In genomic region chr1:79450343-79451021, GRCm38 (mm10) we compare ENCODE assay signal across 9 mouse cellular contexts. TPM values are rescaled to one million over a fixed set of nuclear protein-coding genes. Genes with fewer than 3 reads are reported as not detected.
DNase-seq lines count a peak whose midpoint lies in the region; ATAC-seq and TF ChIP-seq lines count a peak whose summit lies in the region.
"Had no signal": no experiment of that assay in that cellular context is flagged by ENCODE, and none has a peak within 500 bp of the region (broad histone marks: within the 10 kb centered on the region; RNA-seq: fewer than 3 reads in every experiment).

No protein-coding gene starts in this region.

- 13% methylated on average over 20 of the region's 20 CpGs for WGBS in heart, embryonic 15.5 days
- 7% methylated on average over 20 of the region's 20 CpGs for WGBS in hindbrain, postnatal 0 days
- WGBS in midbrain, postnatal 0 days = 7% methylated on average over 20 of the region's 20 CpGs

- H3K36me3 ChIP-seq in heart, embryonic 15.5 days = no peaks in the 10 kb centered on the region
- no peaks in the 10 kb centered on the region for H3K36me3 ChIP-seq in hindbrain, postnatal 0 days (ENCODE audit: insufficient read depth, low read length)
- no peaks in the 10 kb centered on the region for H3K36me3 ChIP-seq in midbrain, postnatal 0 days (ENCODE audit: insufficient read depth, low read length)

- peak overlapping the region; percentile 23 for H3K4me3 ChIP-seq in heart, embryonic 15.5 days
- peak overlapping the region; percentile 24 for H3K4me3 ChIP-seq in hindbrain, postnatal 0 days (ENCODE audit: low read length)
- peak overlapping the region; percentile 30 for H3K4me3 ChIP-seq in midbrain, postnatal 0 days (ENCODE audit: low read depth, low read length)

- H3K4me1 ChIP-seq in heart, embryonic 15.5 days (replicated peaks) = peaks cover 5% of the 10 kb centered on the region
- peaks cover 9% of the 10 kb centered on the region; the same call in 1 of the 2 replicates for H3K4me1 ChIP-seq in hindbrain, postnatal 0 days (ENCODE audit: insufficient read depth, low read length)
- H3K4me1 ChIP-seq in midbrain, postnatal 0 days (ENCODE audit: insufficient read depth, low read length) = peaks cover 3% of the 10 kb centered on the region; the same call in 1 of the 2 replicates

- H3K9ac ChIP-seq in heart, embryonic 15.5 days = no peak overlapping the region
- H3K9ac ChIP-seq in hindbrain, postnatal 0 days (replicated peaks; ENCODE audit: low read length) = peak overlapping the region; percentile 25; the same call in 1 of the 2 replicates
- H3K9ac ChIP-seq in midbrain, postnatal 0 days (replicated peaks; ENCODE audit: low read length, poor library complexity, severe bottlenecking) = peak overlapping the region; percentile 46

- 0 out of 2 replicates have a peak, but pooled peaks cover 3% of the 10 kb centered on the region for H3K27me3 ChIP-seq in heart, embryonic 15.5 days
- H3K27me3 ChIP-seq in hindbrain, postnatal 0 days (ENCODE audit: insufficient read depth, low read length) = no peaks in the 10 kb centered on the region
- H3K27me3 ChIP-seq in midbrain, postnatal 0 days (ENCODE audit: insufficient read depth, low read length) = no peaks in the 10 kb centered on the region

- peak overlapping the region; percentile 55 for H3K4me2 ChIP-seq in heart, embryonic 15.5 days
- H3K4me2 ChIP-seq in hindbrain, postnatal 0 days (ENCODE audit: low read depth, low read length) = peak overlapping the region; percentile 52
- peak overlapping the region; percentile 45 for H3K4me2 ChIP-seq in midbrain, postnatal 0 days (ENCODE audit: low read depth, low read length, poor library complexity, severe bottlenecking)

- TF ChIP-seq CTCF in hindbrain, postnatal 0 days (IDR thresholded peaks at IDR 0.05; ENCODE audit: low read depth) = no peak
- TF ChIP-seq CTCF in midbrain, postnatal 0 days (IDR thresholded peaks at IDR 0.05) = no peak

- H3K27ac ChIP-seq in heart, embryonic 15.5 days = no peak overlapping the region
- H3K27ac ChIP-seq in hindbrain, postnatal 0 days = peak overlapping the region; percentile 43
- peak overlapping the region; percentile 68 for H3K27ac ChIP-seq in midbrain, postnatal 0 days (ENCODE audit: low read depth, low read length)

- H3K9me3 ChIP-seq in heart, embryonic 15.5 days (replicated peaks) = no peaks in the 10 kb centered on the region
- H3K9me3 ChIP-seq in hindbrain, postnatal 0 days (ENCODE audit: low read length) = no peaks in the 10 kb centered on the region
- no peaks in the 10 kb centered on the region for H3K9me3 ChIP-seq in midbrain, postnatal 0 days (ENCODE audit: low read length)

- ATAC-seq in heart, embryonic 15.5 days (replicated peaks; ENCODE audit: insufficient number of reproducible peaks, insufficient read depth, low FRiP score, low read depth) = no peak
- peak; percentile 77 for ATAC-seq in hindbrain, postnatal 0 days
- peak; percentile 76 for ATAC-seq in midbrain, postnatal 0 days (ENCODE audit: low FRiP score)

- no peak for DNase-seq in heart, postnatal 4 days
- DNase-seq in embryo, embryonic 11 days = peak; percentile 47
- DNase-seq in hindbrain, postnatal 0 days (ENCODE audit: low spot score) = peak; percentile 69
- peak; percentile 59 for DNase-seq in midbrain, postnatal 0 days (ENCODE audit: low spot score)
- no peak for DNase-seq in thymus, postnatal 36 days
- DNase-seq in liver = no peak
- DNase-seq in adipocyte (ENCODE audit: low spot score) = no peak

RNA-seq across cellular contexts. Expression of gene Scg2, which starts 10.6 kb away (rescaled TPM):
- 0.20 and 0.76 TPM in 2 replicates for polyA plus RNA-seq in heart, embryonic 15.5 days (2015; fragmentation: Nextera tagmentation; extraction: Ambion mirVana)
- under 1 TPM; 0.14 TPM for total RNA-seq in heart, postnatal 4 days (2021)
- 150 and 156 TPM in 2 replicates for total RNA-seq in hindbrain, postnatal 0 days (2014; rRNA removed)
- polyA plus RNA-seq in hindbrain, postnatal 0 days (2015; fragmentation: Nextera tagmentation; extraction: Ambion mirVana) = 296 and 300 TPM in 2 replicates
- 173 and 198 TPM in 2 replicates for total RNA-seq in midbrain, postnatal 0 days (2014; rRNA removed)
- 290 and 309 TPM in 2 replicates for polyA plus RNA-seq in midbrain, postnatal 0 days (2015; fragmentation: Nextera tagmentation; extraction: Ambion mirVana)
- total RNA-seq: ES-E14 had no signal

Comparison
In these comparisons a context has a peak if more than half of its experiments do, and no peak if none do; other contexts are left out.
1. DNase-seq: peak in embryo, embryonic 11 days (single experiment), hindbrain, postnatal 0 days (single experiment) and midbrain, postnatal 0 days (single experiment); none in heart, postnatal 4 days (single experiment), thymus, postnatal 36 days (0 of 2), liver (single experiment) and adipocyte (single experiment).
2. RNA of gene Scg2, which starts 10.6 kb away (total RNA-seq): 173 to 198 TPM in midbrain, postnatal 0 days and 150 to 156 TPM in hindbrain, postnatal 0 days; 0.14 TPM in heart, postnatal 4 days; every median in the first group is over 100 times any median in the second.
3. Peak in every context shown above with its lines, with median percentiles within 50 percentile points of each other: H3K4me2 ChIP-seq and H3K4me3 ChIP-seq.